Mouse (Mus musculus) cerebellum, adult 2 months (tissue): ENCODE results near the gene Serpinb2. TPM values are rescaled to one million over a fixed set of nuclear protein-coding genes. Genes with fewer than 3 reads are reported as not detected.

Source experiments
- DNase-seq, 2 experiments: peaks; one replicate each; pipeline ENCODE4 v3.0.0; 2021
- H3K27ac ChIP-seq: fragments of 200-500 bp; 2 replicates; pipeline ENCODE4 v1.5.1; 2012; ENCODE audit warnings: low read length, control low read depth, inconsistent platforms; ENCODE audit not compliant: insufficient read depth
- H3K27me3 ChIP-seq: fragments of 200-500 bp; 2 replicates; pipeline ENCODE4 v1.6.1; 2012; ENCODE audit warnings: inconsistent platforms, mild to moderate bottlenecking, low read length, moderate library complexity; ENCODE audit not compliant: control insufficient read depth, insufficient read depth
- H3K4me1 ChIP-seq: fragments of 200-500 bp; 2 replicates; pipeline ENCODE4 v1.6.1; 2011; ENCODE audit warnings: low read length; ENCODE audit not compliant: control insufficient read depth, insufficient read depth
- H3K4me3 ChIP-seq: fragments of 200-500 bp; replicated peaks from 2 replicates; pipeline ENCODE3; 2011; ENCODE audit warnings: mild to moderate bottlenecking, low read depth, low read length, control low read depth; ENCODE audit not compliant: insufficient read depth
- CTCF ChIP-seq: fragments of 200-500 bp; IDR thresholded peaks from 2 replicates; pipeline ENCODE4 v1.5.1; 2011; ENCODE audit warnings: low read depth, mild to moderate bottlenecking, control low read depth, low read length, moderate library complexity, borderline replicate concordance; ENCODE audit not compliant: insufficient read depth
- POLR2A ChIP-seq: fragments of 200-500 bp; IDR thresholded peaks from 2 replicates; pipeline ENCODE4 v1.6.1; 2011; ENCODE audit warnings: low read length, control low read depth, borderline replicate concordance; ENCODE audit not compliant: insufficient read depth
- WGBS: fragments of 180-500 bp; shearing (Covaris S2); methylation state at CpG from one replicate; pipeline ENCODE4 v1.1.7; 2018; 5-methylcytosine and 5-hydroxymethylcytosine counted together
- polyA plus RNA-seq: library from polyadenylated mRNA; depleted of rRNA; stranded (reverse); fragments of >200 nt; gene quantifications from 2 replicates; pipeline ENCODE4 v1.2.3, GENCODE M21; 2012; rRNA removed

Gene Serpinb2
- polyA plus RNA-seq, 1 experiment, result 0.47 TPM

DNA sequence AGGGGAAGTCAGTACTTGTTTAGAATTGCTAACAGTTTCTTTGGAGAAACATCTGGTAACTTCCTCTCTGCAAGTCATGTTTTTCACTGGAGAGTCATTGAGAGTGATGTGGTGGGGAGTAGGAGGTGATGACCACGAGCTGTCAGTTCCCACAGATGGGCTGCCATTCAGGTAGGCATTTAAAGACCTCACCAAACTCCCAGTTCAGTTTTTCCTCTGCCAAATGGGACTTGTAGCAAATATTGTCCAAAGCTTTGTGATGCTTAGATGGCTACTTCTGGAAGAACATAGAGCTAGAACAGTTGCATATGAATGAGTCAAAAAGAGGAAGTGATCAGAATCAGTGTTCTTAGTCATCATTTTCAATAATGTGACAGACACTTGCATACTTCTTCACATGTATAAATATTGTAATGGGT, 72.7 kb downstream of the Serpinb2 start:
- H3K4me1 ChIP-seq, result peaks cover 10% of the 10 kb centered on the region; the same call in 1 of the 2 replicates
- DNase-seq, result no peak
- TF ChIP-seq POLR2A, result no peak
- TF ChIP-seq CTCF, result no peak
- H3K4me3 ChIP-seq, result no peak overlapping the region
- WGBS, result 85% methylated on average over 1 of the region's 1 CpGs
- no peaks in the 10 kb centered on the region for H3K27me3 ChIP-seq
- H3K27ac ChIP-seq, result no peak overlapping the region

DNA sequence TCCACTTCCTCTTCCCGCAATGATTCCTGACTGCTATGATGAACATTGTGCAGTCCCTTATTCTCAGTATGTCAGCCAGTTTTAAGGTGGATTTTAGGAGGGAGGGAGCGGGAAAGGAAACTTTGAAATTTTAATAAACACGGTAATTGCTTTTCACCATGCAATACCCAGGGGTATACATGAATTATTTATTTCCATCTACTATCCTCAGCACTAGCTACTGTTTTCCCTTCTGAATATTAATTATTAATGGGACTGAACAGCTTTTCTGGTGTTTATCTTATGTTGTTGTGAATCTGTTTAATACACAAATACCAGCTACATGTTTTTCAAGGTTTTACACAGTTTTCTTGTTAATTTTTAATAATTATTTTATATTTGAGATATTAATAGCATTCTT, 73.7 kb downstream of the Serpinb2 start:
- Histone ChIP-seq H3K4me1 (peaks cover 17% of the 10 kb centered on the region), H3K27me3 (no peaks in the 10 kb centered on the region), H3K27ac (no peak overlapping the region), H3K4me3 (no peak overlapping the region)
- TF ChIP-seq CTCF (no peak), POLR2A (no peak)
- 90% methylated on average over 3 of the region's 3 CpGs for WGBS
- no peak for DNase-seq

Other genes with a start within 250 kb of the Serpinb2 start
- gene Serpinb3b, start 233.1 kb upstream of the Serpinb2 start, polyA plus RNA-seq, result not detected in 2 replicates
- not detected in 2 replicates for gene Serpinb3c, start 233.1 kb upstream of the Serpinb2 start, polyA plus RNA-seq
- gene Serpinb11, start 150.2 kb upstream of the Serpinb2 start, polyA plus RNA-seq, result not detected in 2 replicates
- gene Serpinb7, start 111.8 kb upstream of the Serpinb2 start, polyA plus RNA-seq, result 0.06 TPM in 1 of 2 replicates, not detected in the other
- 2.2 and 2.5 TPM in 2 replicates for gene Serpinb8, start 78.6 kb downstream of the Serpinb2 start, polyA plus RNA-seq